Mouse (Mus musculus): Measurements from ENCODE around the gene Gnaq.
"Not testable (repeated sequence)": the region's sequence is repeated elsewhere in the genome, so short reads cannot be mapped to it uniquely, and the experiment has no call there.

Gene Gnaq

DNA sequence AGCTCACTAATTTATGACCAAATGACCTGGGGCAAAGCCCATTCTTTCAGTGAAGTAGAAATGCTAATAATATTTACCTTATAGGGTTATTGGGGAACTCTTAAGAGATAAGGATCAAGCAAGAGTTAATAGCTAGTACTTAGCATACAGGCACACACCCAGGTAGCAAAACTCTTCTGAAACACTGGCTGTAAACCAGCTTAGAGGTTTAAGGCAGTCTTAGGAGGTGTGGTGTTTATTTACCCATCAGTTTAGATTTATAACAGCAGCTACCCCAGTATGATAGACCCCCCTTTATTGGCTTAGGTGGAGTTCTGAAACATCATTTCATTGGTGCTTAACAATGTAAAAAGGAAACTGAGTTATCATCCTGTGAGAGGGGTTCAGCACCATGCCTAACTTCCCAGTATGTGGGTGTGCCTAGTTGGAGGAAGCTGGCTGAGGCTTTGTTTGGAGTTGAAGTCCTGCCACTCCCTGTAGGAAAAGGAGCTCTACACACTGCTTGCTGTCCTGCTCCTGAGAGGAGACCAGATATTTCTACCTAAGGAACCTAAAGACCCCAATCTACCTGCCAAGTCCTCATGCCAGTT lies 126.2 kb downstream of the Gnaq start:
- in situ Hi-C loops (cut with MboI, MseI): loop anchor here (5.0 kb wide), 1 partner anchor 57 kb away; no protein-coding TSS in a partner anchor

DNA sequence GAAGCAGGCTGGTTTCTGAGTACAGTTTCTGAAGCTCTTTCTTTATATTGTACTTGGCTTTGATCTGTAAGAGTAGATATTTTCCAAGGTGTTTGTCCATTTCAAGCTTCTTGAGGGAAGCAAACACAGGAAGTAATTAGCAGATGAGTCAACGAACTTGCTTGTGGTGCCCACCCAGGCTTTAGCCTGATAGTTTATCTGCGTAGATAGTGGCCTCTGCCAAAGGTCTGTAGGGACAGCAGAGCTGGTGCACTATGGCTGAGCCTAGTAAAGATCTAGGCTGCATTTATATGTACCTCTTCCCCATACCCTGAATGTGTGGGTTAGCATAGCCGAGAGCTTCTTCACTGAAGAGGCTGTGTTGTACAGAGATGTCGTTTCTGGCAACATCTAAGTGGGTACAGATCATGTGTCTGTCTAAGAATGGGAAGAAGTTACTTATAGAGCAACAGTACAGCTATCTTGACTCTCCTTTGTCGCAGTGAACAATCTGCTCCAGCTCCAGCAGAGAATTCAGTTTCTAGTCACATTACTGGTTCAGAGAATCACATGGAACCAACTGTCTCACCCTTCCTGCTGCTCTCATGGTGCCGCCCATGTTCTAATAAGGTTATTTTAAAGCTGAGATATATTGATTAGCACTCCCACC lies 127.3 kb downstream of the Gnaq start:
- in situ Hi-C loops (cut with MboI, MseI): loop anchor here (5.0 kb wide), 1 partner anchor 58 kb away; no protein-coding TSS in a partner anchor

DNA sequence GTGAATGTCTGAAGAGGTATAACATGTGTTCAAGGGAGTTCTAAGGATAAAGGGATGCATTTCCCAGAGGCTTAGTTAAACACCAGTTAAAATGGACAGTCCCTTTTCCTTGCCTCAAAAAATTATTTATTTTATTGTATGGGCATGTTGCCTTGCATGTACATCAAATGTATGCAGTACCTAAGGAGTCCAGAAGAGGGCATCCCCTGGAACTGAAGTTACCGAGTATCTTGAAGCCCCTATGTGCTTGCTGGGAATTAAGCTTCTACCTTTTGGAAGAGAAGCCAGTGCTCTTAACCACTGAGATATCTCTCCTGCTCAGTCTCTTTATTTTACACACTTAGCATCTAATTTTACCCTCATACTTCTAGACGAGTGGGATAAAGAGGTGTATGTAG lies 127.8 kb downstream of the Gnaq start:
- in situ Hi-C loops (cut with MboI, MseI): no loop called here

DNA sequence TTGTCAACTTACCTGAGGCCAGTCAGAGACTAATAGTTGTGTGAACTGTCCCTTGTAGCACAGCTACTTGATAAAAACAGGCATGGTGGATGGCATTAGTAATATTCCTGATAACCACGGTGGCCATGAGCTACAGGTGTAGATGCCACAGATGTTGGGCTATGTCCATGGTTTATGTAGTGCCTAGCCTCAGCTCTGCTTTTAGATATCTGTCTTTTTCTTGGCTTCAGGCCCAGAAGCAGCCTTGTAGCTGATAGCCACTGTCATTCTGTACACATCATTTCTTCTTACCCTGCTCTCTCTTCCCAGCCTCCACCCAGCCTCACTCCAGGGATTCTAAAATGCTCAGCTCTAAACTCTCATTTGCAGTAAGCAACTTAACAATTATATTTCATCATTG lies 128.3 kb downstream of the Gnaq start:
- in situ Hi-C loops (cut with MboI, MseI): no loop called here

DNA sequence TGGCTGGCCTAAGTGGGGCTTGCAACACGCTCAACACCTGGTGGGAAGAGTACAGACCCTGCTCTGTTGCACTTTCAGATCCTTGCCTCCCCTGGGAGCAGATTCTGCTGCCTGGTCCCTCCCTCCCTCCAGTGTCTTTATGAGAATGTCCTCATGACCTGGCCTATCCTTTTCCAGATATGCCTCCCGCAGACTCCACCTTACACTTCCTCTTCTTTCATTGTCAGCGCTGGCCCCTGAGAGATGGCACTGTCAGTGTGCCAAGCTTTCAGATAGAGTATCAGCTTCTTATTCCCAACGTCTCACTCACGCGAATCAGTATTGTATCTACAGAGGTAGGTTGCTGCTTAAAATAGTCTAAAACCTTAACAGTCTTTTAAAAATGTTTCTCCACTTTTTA lies 129.0 kb downstream of the Gnaq start:
- in situ Hi-C loops (cut with MboI, MseI): no loop called here

DNA sequence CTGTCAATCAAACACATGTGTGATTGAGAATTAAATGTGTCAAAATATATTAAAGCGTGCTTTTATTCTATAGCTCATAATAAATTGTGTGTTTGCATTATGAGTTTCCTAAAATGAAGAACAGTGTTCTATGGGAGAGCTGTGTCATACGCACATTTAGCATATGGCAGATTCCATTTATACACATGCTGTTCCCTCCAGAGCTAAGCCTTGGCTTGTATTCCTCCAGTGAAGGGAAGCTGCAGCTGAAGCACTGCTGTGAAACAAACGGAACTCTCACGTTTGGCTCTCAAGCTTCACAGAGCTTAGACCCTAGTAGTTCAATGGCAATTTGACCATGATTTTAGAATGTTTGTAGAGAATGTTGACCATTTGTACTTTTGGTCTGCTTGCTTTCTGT lies 129.7 kb downstream of the Gnaq start:
- in situ Hi-C loops (cut with MboI, MseI): no loop called here

DNA sequence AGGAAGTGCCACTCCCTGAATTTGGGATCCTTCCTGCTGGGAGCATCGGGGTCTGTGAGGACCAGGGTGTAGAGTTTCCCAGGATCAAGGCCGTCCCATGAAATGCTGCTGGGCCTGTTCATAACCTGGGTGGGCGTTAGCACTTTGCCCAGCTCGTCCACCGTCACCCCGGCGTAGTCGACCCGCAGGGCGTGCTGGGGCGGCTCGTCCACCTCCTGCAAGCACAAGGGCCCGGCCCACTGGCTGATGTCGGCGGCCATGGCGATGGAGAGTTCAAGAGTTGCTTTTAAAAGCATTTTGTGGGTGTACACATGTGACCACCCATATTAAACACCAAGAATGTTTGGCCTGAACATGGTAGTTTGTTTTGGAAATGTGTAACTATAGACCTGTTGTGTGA lies 134.7 kb downstream of the Gnaq start:
- in situ Hi-C loops (cut with MboI, MseI): not testable (repeated sequence)

DNA sequence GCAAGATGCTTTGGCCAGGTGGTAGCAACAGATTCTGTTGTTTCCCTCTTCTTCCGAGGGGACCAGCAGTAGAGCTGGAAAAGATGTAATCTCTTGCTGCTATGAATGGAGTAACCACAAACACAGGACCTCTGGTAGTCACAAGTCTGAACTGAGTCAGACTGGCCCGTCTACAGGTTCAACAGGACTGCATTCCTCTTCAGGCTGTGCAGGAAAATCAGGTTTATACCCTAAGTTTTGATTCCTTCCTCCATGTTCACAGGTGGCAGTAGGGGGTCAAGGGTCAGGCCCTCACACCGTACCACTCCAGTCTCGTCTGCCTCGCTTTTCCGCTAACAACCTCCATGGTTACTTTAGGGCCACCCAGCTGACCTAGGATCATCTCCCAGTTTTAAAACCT lies 137.6 kb downstream of the Gnaq start:
- in situ Hi-C loops (cut with MboI, MseI): no loop called here

DNA sequence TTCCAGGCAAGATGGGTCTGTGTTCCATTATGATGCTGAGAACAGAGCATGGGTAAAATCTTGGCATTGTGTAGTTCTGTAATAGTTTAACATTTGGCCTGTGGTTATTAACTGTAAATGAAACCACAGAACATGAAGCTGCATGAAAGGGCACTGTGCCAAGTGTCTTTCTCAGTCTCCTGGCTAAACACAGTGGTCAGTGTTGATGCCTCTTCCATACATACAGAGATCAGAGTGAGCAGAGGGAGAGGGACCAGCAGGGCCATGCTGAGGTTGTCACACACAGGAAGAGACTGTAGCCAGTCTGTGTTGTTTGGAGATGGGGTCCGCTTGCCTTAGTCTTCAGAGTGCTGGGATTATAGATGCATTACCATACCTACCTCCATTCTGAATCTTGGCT lies 138.4 kb downstream of the Gnaq start:
- in situ Hi-C loops (cut with MboI, MseI): no loop called here

DNA sequence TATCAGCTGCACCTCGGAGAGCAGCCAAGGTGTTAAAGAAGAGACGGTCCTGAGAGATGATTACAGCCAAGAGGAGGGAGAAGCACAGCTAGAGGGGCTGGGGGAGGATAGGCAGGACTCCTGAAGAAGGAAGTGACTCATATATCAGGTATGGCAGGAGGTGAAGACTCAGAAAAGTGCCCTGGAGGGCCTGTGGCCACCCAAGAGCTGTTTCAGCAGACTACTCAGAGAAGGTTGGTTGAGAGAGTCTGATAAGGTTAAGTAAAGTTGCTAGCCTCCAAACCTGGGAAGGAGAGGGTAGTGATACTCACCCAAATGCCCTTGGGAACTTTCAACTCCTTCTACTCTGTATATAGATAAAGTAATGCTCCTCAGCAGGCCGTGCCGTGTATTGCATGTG lies 140.4 kb downstream of the Gnaq start:
- in situ Hi-C loops (cut with MboI, MseI): no loop called here

DNA sequence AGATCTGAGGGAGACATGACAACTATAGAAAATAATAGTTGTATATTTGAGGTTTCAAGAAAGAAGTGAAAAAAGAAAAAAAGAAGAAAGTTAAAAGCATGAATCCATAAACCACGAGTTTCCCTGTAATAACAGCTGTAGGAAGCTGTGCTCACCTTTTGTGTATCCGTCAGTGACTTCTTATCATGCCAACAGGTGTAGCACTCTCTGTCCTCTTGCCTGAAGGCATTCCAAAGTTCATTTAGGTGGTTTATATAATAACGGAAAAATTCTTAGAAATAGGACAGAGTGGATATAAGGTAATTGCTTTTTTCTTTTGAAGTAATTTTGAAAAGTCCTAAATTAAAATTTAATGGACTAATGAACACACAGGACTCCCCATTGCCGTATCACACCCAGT lies 147.6 kb downstream of the Gnaq start:
- in situ Hi-C loops (cut with MboI, MseI): no loop called here

DNA sequence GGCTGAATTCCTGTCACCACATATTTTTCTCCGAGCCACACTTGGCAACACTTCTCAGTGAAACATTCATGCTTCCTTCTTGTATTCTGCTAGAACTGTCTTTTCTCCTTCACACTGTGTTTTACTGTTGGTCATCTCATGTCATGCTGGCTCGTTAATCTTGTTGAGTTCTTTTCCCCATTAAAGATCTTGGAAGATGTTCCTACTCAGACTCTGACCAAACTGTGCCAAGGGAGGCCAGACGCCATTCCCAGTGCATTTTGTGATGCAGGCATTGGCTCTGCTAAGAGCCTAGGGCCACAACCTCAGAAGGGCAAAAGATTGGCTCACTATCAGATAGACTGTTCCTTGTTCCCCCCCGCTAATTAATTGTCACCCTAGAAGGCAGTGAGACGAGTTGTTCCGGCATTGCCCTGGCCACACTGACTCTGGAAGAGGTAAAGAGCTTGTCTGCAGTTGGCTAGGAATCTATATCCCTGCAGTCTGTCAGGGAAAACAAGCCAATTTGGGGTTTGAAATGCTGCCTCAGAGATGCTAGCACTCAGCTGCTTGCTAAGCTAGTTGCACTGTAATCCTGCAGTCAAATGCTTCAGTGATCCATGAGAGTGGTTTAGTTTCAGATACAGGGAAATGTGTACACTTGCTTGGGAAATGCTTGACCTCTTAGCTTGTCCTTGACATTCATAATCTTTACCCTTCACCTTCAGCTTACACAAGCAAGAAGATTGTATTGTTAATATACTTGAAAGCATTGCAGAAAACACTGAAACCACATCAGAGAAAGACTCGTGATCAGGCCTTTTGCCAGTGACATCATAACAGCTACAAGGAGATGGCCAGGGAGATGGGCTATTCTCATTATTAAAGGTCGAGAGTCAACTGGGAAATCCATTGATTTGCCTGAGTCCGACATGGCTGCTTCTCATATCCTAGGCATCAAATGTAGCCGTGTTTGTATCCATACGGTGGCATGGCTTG lies 152.7 kb downstream of the Gnaq start:
- in situ Hi-C loops (cut with MboI, MseI): no loop called here

DNA sequence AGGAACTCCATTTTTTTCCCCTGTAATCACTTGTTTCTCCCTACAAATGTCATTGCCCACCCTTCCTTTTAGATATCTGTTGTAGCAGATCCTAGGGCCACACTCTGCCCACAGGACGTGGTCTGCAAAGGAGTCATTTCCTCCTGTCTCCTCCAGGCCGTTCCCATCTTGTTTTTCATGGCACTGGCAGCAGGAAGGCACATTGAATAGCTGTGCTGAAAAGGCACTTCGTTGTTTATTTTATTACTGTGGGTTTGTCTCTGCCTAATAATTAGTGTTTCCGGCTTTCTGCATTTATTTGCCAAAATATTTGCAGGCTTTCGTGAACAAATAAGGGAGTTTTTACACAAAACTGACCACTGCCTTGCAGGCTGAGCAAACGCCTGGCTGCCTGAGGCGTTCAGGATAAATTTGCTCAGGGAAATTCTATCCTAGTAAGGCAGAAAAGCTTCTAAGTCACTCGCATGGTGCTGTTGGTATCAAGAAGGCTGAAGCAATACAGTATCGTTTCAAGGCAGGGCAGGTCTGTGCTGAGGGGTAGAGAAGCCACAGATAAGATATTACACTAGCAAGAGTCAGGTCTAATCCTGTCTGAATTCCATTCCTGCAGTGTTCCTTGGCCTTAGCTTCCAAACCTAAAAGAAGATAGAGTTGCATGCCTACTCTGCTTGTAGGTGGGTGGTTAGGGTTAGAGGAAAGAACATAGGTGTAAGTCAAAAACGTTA lies 154.0 kb downstream of the Gnaq start:
- in situ Hi-C loops (cut with MboI, MseI): no loop called here

DNA sequence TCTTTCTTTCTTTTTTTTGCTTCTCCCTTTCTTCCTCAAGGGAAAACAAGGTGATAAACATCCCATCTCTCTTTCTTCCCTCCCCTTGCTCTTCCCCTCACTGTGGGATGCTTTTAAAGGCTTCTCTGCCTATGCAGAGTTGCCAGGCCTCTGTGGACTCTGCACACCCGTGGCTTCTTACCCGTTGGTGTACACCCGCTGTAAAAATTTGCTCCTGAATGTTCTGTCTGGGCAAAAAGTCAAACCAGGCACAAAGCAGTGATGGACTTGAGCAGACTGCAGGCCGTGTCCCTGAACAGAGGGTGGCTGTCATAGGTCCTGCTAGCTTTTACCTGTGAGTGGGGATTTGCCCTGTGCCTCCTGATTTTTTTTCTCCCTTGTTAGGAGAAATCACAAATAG lies 154.7 kb downstream of the Gnaq start:
- in situ Hi-C loops (cut with MboI, MseI): no loop called here

DNA sequence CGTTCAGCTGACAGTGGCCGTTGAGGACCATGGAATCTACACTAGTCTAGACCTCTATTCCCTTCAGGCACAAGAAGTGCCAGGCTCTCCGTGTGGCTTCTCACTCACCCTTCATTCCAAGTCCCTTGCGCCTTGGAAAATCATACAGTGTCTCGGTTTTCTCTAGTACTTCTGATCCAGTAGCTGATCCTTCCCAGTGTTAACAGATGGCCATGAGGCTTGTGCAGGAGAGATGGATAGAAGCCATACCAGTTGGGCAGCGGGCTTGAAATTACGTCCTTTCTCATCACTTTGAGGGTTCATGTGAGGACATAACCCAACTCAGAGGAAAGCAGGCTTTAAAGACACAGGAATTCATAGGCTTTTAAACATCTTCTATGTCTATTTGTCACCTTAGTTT lies 155.3 kb downstream of the Gnaq start:
- in situ Hi-C loops (cut with MboI, MseI): no loop called here

DNA sequence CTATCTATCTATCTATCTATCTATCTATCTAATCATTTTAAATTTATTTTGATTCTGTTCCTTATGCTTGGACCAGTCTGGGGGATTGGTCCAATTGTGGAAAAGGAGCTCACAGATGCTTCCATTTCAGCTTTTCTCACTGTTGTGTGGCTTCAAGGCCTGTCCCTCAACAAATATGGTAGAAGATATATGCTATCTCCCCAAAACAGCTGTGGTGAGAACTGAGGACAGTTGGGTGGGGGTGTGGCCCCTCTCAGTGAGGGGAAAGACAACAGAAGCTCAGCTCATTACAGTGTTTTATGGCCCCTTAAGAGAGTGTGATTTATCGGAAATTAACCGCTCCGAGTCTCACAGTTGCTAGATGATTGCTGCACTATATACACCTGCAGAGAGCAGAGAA lies 158.5 kb downstream of the Gnaq start:
- in situ Hi-C loops (cut with MboI, MseI): no loop called here

DNA sequence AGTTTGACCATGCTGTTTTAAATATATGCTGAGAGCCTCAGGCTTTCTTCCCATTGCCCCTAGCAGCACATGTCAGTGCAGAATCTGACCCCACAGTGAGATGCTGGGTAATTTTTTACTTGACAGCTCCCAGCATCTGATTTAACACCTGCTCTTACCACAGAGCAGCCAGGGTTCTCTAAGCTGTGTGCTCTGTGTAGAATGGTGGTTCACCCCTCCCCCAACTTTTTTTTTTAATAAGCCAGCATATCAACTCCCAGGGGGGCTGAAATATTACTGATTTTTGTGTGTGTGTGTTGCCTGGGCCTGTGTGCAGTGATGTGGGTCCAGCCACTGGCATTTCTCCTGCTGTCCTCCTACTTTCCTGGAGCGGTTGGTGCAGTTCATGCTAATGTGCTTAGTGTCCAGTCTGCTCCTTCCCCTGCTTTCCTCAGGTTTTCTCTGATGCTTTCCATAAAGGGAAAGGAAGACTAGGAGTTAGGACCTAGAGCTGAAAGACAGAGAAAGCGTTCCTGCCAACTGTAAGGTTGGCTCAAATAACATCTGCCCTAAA lies 159.5 kb downstream of the Gnaq start:
- in situ Hi-C loops (cut with MboI, MseI): no loop called here

DNA sequence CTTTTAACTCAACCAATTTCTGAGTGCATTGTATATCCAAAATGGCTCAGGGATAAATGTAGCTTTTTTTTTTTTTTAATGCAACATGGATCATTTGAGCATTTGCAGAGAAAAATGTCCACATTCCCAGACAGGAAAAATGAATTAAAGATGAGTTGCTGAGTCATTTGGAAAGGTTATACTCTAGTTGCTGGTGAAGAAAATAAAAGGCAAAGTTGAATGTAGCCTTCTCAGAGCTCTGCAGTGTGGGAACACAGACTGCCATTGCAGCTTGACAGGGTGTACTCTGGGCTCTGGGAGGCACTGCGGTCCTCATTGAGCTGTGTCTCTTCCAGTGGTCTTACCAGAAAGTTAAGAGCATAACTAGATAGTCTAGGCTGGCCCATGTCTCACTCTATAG lies 160.3 kb downstream of the Gnaq start:
- in situ Hi-C loops (cut with MboI, MseI): no loop called here

DNA sequence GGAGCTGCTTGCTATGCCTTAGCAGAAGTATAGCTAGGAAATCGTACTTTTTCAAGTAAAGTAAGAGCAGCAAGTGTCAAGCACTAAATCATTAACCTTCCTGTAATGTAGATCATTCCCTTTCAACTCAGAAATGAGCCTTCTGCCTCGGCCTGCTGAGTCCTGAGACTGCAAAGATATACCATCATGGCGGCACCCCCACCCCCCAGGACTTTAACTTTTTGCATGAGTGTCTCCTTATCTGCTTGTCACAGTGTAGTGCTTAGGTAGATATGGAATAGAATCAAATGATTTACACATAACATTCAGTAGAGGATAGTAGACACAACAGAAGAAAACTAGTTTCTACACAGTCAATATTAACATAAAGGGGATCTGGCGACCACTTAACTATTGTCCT lies 167.8 kb downstream of the Gnaq start:
- in situ Hi-C loops (cut with MboI, MseI): no loop called here

DNA sequence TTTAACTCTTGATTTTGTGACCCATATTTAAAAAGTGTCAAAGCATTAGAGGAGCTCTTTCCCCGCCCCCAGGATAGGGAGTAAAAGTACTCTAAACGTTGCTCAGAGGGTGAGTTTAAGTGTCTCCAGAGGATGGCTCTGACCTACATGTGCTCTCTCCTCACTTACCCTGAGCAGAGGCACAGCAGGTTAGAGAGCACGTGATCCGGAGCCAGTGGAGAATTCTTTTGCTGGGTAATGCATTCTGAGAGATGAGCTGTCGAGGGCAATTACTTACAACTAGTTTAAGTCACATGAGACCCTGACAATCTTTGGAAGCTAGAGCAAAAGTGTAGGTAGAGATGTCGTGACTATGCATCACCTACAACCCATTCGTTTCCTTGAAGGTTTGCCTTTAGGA lies 168.7 kb downstream of the Gnaq start:
- in situ Hi-C loops (cut with MboI, MseI): no loop called here

DNA sequence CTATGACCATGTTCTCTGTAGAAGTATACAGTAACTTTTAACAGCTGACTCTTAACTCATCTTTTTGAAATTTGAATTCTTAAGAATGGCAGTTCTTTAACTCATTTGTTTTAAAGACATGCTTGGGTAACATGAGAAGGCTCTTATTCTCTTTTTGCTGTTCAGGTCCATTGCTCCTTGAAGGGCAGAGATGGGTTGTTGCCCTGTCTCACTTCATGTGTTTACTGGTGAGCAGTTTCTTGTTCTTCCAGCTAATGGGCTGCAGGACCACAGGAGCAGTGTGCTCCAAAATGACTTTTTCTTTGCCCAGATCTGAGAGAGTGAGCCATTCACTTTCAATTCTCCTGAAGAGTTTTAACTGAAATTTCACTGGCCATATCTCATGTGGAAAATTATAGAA lies 176.4 kb downstream of the Gnaq start:
- in situ Hi-C loops (cut with MboI, MseI): no loop called here
